Mouse (Mus musculus): ENCODE results near the gene Olfr1378. TPM values are rescaled to one million over a fixed set of nuclear protein-coding genes. Genes with fewer than 3 reads are reported as not detected.

Olfr1378 gene
- total and polyA plus RNA-seq, 3 experiments: not detected

DNA sequence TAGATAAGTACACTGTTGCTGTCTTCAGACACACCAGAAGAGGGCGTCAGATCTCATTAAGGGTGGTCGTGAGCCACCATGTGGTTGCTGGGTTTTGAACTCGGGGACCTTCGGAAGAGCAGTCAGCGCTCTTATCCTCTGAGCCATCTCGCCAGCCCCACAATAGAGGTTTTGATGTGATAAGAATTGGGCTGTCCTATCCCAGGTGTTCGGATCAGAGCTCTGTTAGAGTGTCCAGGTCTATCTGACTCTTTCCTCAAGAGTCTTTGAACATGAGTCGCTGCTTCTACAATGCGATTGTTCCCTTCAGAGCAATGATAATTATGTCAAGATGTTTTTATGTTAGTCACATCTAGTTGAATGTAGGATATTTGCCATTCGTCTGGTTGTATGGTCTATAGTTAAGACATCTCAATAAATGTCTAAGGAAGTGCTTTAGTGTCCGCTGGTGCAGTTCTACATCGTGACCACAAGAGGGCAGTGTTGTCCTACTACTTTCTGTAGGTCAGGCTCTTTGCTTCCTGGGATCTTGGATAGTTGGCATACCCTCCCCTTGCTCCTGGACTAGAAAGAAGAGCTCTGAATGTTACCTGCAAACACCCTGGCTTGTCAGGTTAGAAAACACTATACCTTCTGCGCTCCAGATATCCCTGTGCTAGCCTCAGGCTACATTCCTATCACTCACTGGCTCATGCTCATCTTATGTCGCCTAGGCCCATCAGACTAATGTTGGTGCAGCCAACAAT, 26.5 kb upstream of the Olfr1378 start (continued):
- TF ChIP-seq CTCF (IDR thresholded peaks at IDR 0.05 in 2 of 3, conservative IDR thresholded peaks at IDR 0.05 in 1 of 3; ENCODE audit: control insufficient read depth in 1 of 3, insufficient read depth in 1 of 3, low read depth in 2 of 3, low read length in 3 of 3, poor library complexity in 1 of 3, severe bottlenecking in 1 of 3) (peak; percentile 77 to 97 (median 84)), BHLHE40 (IDR thresholded peaks at IDR 0.05; ENCODE audit: borderline replicate concordance, low read depth, low read length) (no peak), KAT2A (conservative IDR thresholded peaks at IDR 0.05; ENCODE audit: low read depth, low read length) (no peak), ZKSCAN1 (IDR thresholded peaks at IDR 0.05; ENCODE audit: low read depth, low read length) (no peak), GATA1 (IDR thresholded peaks at IDR 0.05; ENCODE audit: low read depth, low read length) (no peak), POLR2AphosphoS5 (IDR thresholded peaks at IDR 0.05; ENCODE audit: borderline replicate concordance, low read depth, low read length) (no peak), TBP (IDR thresholded peaks at IDR 0.05; ENCODE audit: low read depth, low read length) (no peak)

DNA sequence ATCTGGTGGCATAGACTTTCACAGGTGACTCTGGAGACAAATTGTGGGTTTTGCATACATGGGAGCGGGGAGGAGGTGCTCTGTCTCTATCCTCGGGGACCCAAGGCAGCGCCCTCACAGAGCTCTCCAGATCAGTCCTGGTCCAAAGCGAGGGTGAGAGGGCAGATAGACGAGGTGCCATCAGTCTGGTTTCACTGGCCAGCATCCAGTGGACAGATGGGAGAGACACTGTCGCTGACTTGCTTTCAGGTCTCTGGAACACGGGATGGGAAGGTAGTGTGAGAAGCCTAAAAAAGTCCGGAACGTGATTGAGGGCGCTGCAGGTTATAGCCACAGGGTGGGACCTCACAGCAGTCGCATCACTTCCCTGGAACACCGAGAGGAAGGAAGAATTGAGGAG, 23.9 kb upstream of the Olfr1378 start:
- Histone ChIP-seq H3K4me3 (ENCODE audit: control insufficient read depth in 1 of 2, insufficient read depth in 1 of 2, low read depth in 2 of 2, low read length in 2 of 2) (no peak overlapping the region), H3K27me3 (ENCODE audit: control insufficient read depth in 1 of 2, insufficient read depth in 2 of 2, low read length in 2 of 2) (no peaks in the 10 kb centered on the region), H3K36me3 (ENCODE audit: control insufficient read depth in 1 of 2, insufficient read depth in 2 of 2, low read length in 2 of 2) (no peaks in the 10 kb centered on the region), H3K9ac (ENCODE audit: control insufficient read depth, low read depth, low read length, poor library complexity, severe bottlenecking) (no peak overlapping the region), H3K4me1 (ENCODE audit: control insufficient read depth in 1 of 2, insufficient read depth in 2 of 2, low read length in 2 of 2) (no peaks in the 10 kb centered on the region), H3K79me2 (ENCODE audit: control insufficient read depth, insufficient read depth, low read length, poor library complexity) (no peaks in the 10 kb centered on the region), H3K9me3 (replicated peaks; ENCODE audit: insufficient read depth, low read length) (no peaks in the 10 kb centered on the region), H3K27ac (ENCODE audit: control insufficient read depth, low read depth, low read length) (no peak overlapping the region)
- TF ChIP-seq GABPA (IDR thresholded peaks at IDR 0.05; ENCODE audit: low read depth, low read length) (no peak), ZKSCAN1 (IDR thresholded peaks at IDR 0.05; ENCODE audit: low read depth, low read length) (no peak), MAZ (IDR thresholded peaks at IDR 0.05; ENCODE audit: low read depth, low read length) (no peak), EP300 (IDR thresholded peaks at IDR 0.05; ENCODE audit: low read depth in 1 of 2, low read length in 2 of 2) (no peak), USF1 (IDR thresholded peaks at IDR 0.05; ENCODE audit: low read depth, low read length) (no peak), POLR2AphosphoS2 (IDR thresholded peaks at IDR 0.05; ENCODE audit: low read length) (no peak), KAT2A (conservative IDR thresholded peaks at IDR 0.05; ENCODE audit: low read depth, low read length) (no peak), TBP (IDR thresholded peaks at IDR 0.05; ENCODE audit: low read depth, low read length) (no peak), MYB (IDR thresholded peaks at IDR 0.05; ENCODE audit: low read depth, low read length) (no peak), CHD2 (IDR thresholded peaks at IDR 0.05; ENCODE audit: low read length) (no peak), BHLHE40 (IDR thresholded peaks at IDR 0.05; ENCODE audit: borderline replicate concordance, low read depth, low read length) (no peak), E2F4 (IDR thresholded peaks at IDR 0.05; ENCODE audit: borderline replicate concordance, low read depth, low read length) (no peak), ZNF384 (IDR thresholded peaks at IDR 0.05; ENCODE audit: low read depth, low read length) (no peak), ZC3H11A (IDR thresholded peaks at IDR 0.05; ENCODE audit: low read depth, low read length) (no peak), MEF2A (IDR thresholded peaks at IDR 0.05; ENCODE audit: extremely low read depth, insufficient replicate concordance, low read depth, low read length, poor library complexity, severe bottlenecking) (no peak), MYC (IDR thresholded peaks at IDR 0.05; ENCODE audit: low read depth, low read length) (no peak), USF2 (IDR thresholded peaks at IDR 0.05; ENCODE audit: borderline replicate concordance in 1 of 2, insufficient read depth in 1 of 2, low read depth in 1 of 2, low read length in 2 of 2) (no peak), ELF1 (IDR thresholded peaks at IDR 0.05; ENCODE audit: low read depth, low read length) (no peak), MAX (IDR thresholded peaks at IDR 0.05; ENCODE audit: low read length) (no peak), HCFC1 (IDR thresholded peaks at IDR 0.05; ENCODE audit: low read depth, low read length) (no peak)
- DNase-seq (ENCODE audit: low read depth, low spot score): no peak
